Mouse (Mus musculus): Measurements from ENCODE around the gene Mis12. TPM values are rescaled to one million over a fixed set of nuclear protein-coding genes. Genes with fewer than 3 reads are reported as not detected.

Gene Mis12
- polyA plus RNA-seq, 1 experiment = 4.7 TPM

GRCm38 (mm10) chr11:70977293-70977692 lies 42.1 kb upstream of the Mis12 start:
- Histone ChIP-seq H3K27me3 (ENCODE audit: control insufficient read depth, insufficient read depth, low read length) (no peaks in the 10 kb centered on the region), H3K4me1 (ENCODE audit: control insufficient read depth, insufficient read depth, low read length) (peaks cover 5% of the 10 kb centered on the region), H3K27ac (ENCODE audit: control insufficient read depth, insufficient read depth, low read depth, low read length) (no peak overlapping the region), H3K36me3 (ENCODE audit: control insufficient read depth, insufficient read depth, low read length) (peaks cover 2% of the 10 kb centered on the region; the same call in 1 of the 2 replicates), H3K4me3 (ENCODE audit: control insufficient read depth, low read depth, low read length) (no peak overlapping the region)
- TF ChIP-seq POLR2A (IDR thresholded peaks at IDR 0.05; ENCODE audit: control insufficient read depth, low read depth, low read length) (no peak), CTCF (IDR thresholded peaks at IDR 0.05; ENCODE audit: control insufficient read depth, insufficient read depth, insufficient replicate concordance, low read depth, low read length) (no peak)

- H3K36me3 ChIP-seq (ENCODE audit: control insufficient read depth, insufficient read depth, low read length) = peaks cover 2% of the 10 kb centered on the region; the same call in 1 of the 2 replicates
These were observed 39.2 kb upstream of the Mis12 start for GRCm38 (mm10) chr11:70980232-70980631.

GRCm38 (mm10) chr11:70980751-70981510 lies 38.5 kb upstream of the Mis12 start:
- no peak overlapping the region for H3K27ac ChIP-seq (ENCODE audit: control insufficient read depth, insufficient read depth, low read depth, low read length)
- H3K36me3 ChIP-seq (ENCODE audit: control insufficient read depth, insufficient read depth, low read length) = peaks cover 2% of the 10 kb centered on the region; the same call in 1 of the 2 replicates

More at GRCm38 (mm10) chr11:70980232-70980631, 39.2 kb upstream of the Mis12 start:
- Histone ChIP-seq H3K27me3 (ENCODE audit: control insufficient read depth, insufficient read depth, low read length) (no peaks in the 10 kb centered on the region), H3K4me3 (ENCODE audit: control insufficient read depth, low read depth, low read length) (no peak overlapping the region), H3K4me1 (ENCODE audit: control insufficient read depth, insufficient read depth, low read length) (peaks cover 7% of the 10 kb centered on the region), H3K27ac (ENCODE audit: control insufficient read depth, insufficient read depth, low read depth, low read length) (no peak overlapping the region)
- TF ChIP-seq CTCF (IDR thresholded peaks at IDR 0.05; ENCODE audit: control insufficient read depth, insufficient read depth, insufficient replicate concordance, low read depth, low read length) = no peak
- TF ChIP-seq POLR2A (IDR thresholded peaks at IDR 0.05; ENCODE audit: control insufficient read depth, low read depth, low read length) = no peak

GRCm38 (mm10) chr11:70982030-70982429 lies 37.4 kb upstream of the Mis12 start:
- Histone ChIP-seq H3K36me3 (ENCODE audit: control insufficient read depth, insufficient read depth, low read length) (peaks cover 2% of the 10 kb centered on the region; the same call in 1 of the 2 replicates), H3K27ac (ENCODE audit: control insufficient read depth, insufficient read depth, low read depth, low read length) (no peak overlapping the region)
- TF ChIP-seq CTCF (IDR thresholded peaks at IDR 0.05; ENCODE audit: control insufficient read depth, insufficient read depth, insufficient replicate concordance, low read depth, low read length) = no peak
- TF ChIP-seq POLR2A (IDR thresholded peaks at IDR 0.05; ENCODE audit: control insufficient read depth, low read depth, low read length) = no peak

More at GRCm38 (mm10) chr11:70980751-70981510, 38.5 kb upstream of the Mis12 start:
- H3K27me3 ChIP-seq (ENCODE audit: control insufficient read depth, insufficient read depth, low read length) = no peaks in the 10 kb centered on the region
- no peak overlapping the region for H3K4me3 ChIP-seq (ENCODE audit: control insufficient read depth, low read depth, low read length)
- TF ChIP-seq CTCF (IDR thresholded peaks at IDR 0.05; ENCODE audit: control insufficient read depth, insufficient read depth, insufficient replicate concordance, low read depth, low read length) (no peak), POLR2A (IDR thresholded peaks at IDR 0.05; ENCODE audit: control insufficient read depth, low read depth, low read length) (no peak)
- H3K4me1 ChIP-seq (ENCODE audit: control insufficient read depth, insufficient read depth, low read length) = peaks cover 7% of the 10 kb centered on the region

GRCm38 (mm10) chr11:70982557-70983228 lies 36.7 kb upstream of the Mis12 start, which contains the start of gene C1qbp:
Gene C1qbp, minus strand, starts transcription at chr11:70983026.
- H3K27me3 ChIP-seq (ENCODE audit: control insufficient read depth, insufficient read depth, low read length) = no peaks in the 10 kb centered on the region
- H3K36me3 ChIP-seq (ENCODE audit: control insufficient read depth, insufficient read depth, low read length) = no peaks in the 10 kb centered on the region; the same call in 1 of the 2 replicates
- H3K4me3 ChIP-seq (ENCODE audit: control insufficient read depth, low read depth, low read length) = peak within 1 kb of the TSS; percentile 88
- peaks cover 7% of the 10 kb centered on the region for H3K4me1 ChIP-seq (ENCODE audit: control insufficient read depth, insufficient read depth, low read length)
- H3K27ac ChIP-seq (ENCODE audit: control insufficient read depth, insufficient read depth, low read depth, low read length) = peak within 1 kb of the TSS; percentile 57
- TF ChIP-seq CTCF (IDR thresholded peaks at IDR 0.05; ENCODE audit: control insufficient read depth, insufficient read depth, insufficient replicate concordance, low read depth, low read length) = peak; percentile 73; the same call in 1 of the 2 replicates
- peak; percentile 81 for TF ChIP-seq POLR2A (IDR thresholded peaks at IDR 0.05; ENCODE audit: control insufficient read depth, low read depth, low read length)

More at GRCm38 (mm10) chr11:70982030-70982429, 37.4 kb upstream of the Mis12 start:
- peak overlapping the region; percentile 55 for H3K4me3 ChIP-seq (ENCODE audit: control insufficient read depth, low read depth, low read length)
- no peaks in the 10 kb centered on the region for H3K27me3 ChIP-seq (ENCODE audit: control insufficient read depth, insufficient read depth, low read length)
- peaks cover 7% of the 10 kb centered on the region for H3K4me1 ChIP-seq (ENCODE audit: control insufficient read depth, insufficient read depth, low read length)

GRCm38 (mm10) chr11:71001167-71001566 lies 18.2 kb upstream of the Mis12 start:
- Histone ChIP-seq H3K27me3 (ENCODE audit: control insufficient read depth, insufficient read depth, low read length) (no peaks in the 10 kb centered on the region), H3K4me3 (ENCODE audit: control insufficient read depth, low read depth, low read length) (no peak overlapping the region), H3K27ac (ENCODE audit: control insufficient read depth, insufficient read depth, low read depth, low read length) (no peak overlapping the region), H3K4me1 (ENCODE audit: control insufficient read depth, insufficient read depth, low read length) (peaks cover 10% of the 10 kb centered on the region), H3K36me3 (ENCODE audit: control insufficient read depth, insufficient read depth, low read length) (peaks cover 6% of the 10 kb centered on the region)
- TF ChIP-seq CTCF (IDR thresholded peaks at IDR 0.05; ENCODE audit: control insufficient read depth, insufficient read depth, insufficient replicate concordance, low read depth, low read length) = no peak
- no peak for TF ChIP-seq POLR2A (IDR thresholded peaks at IDR 0.05; ENCODE audit: control insufficient read depth, low read depth, low read length)

All from testis, adult 2 months (tissue).